ENCODE assay signal across 8 mouse cellular contexts in the genomic region with DNA sequence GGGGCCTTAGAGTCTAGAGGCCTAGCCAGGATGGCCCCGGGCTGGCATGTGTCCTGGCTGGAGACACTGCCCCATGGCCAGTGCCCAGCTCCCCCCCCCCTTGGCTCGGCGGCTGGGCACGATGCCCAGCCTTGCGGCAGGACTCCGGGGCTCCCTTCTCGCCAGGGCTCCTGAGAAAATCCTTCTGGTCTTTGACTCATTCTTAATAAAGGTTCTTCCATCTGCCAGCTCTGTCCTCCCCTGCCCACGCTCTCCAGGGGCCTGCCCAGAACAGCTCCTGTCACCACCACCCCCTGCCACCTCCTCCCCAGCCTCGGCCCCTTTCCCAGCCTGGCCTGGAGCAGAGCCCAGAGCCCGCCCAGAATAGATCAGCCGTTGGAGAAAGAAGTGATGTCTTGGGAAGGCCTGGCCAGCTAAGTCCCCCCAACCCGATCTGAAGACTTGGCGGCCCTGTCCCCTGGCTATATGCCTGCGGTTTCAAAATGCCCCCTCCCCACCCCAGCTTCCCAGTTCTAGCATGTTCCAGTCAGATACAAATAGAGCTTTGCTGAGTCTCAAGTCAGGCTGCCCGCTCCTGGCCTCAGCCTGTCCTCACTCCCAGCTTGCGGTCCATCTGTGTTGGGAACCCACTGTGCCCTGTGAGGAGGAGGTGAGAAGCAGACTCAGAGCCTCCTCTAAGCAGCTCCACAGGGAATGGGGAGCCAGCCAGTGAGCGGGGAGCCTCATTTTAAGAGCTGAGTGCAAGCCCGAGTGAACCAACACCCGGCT.
DNase-seq lines count a peak whose midpoint lies in the region; TF ChIP-seq lines count a peak whose summit lies in the region.

No protein-coding gene starts in this region.

- TF ChIP-seq POLR2A in cerebellum, adult 2 months (IDR thresholded peaks at IDR 0.05; ENCODE audit: borderline replicate concordance, insufficient read depth, low read length) = no peak

- WGBS in cerebellum, adult 2 months = 3% methylated on average over 19 of the region's 19 CpGs
- 74% methylated on average over 19 of the region's 19 CpGs for WGBS in hindbrain, embryonic 10.5 days

- peak overlapping the region; percentile 2 for H3K4me3 ChIP-seq in cerebellum, adult 2 months (replicated peaks; ENCODE audit: insufficient read depth, low read depth, low read length)
- no peak overlapping the region for H3K4me3 ChIP-seq in hindbrain, embryonic 10.5 days

- peak overlapping the region; percentile 66 for H3K27ac ChIP-seq in cerebellum, adult 2 months (ENCODE audit: insufficient read depth, low read length)
- peak overlapping the region; percentile 82 for H3K27ac ChIP-seq in hindbrain, embryonic 10.5 days

- peak; percentile 98 for DNase-seq in MN1 (ENCODE audit: low spot score)
- DNase-seq in cerebellum, adult 2 months = peak; percentile 98 to 99
- peak; percentile 71 to 86 for DNase-seq in frontal cortex, postnatal 25 days (ENCODE audit: low spot score in 2 of 2)
- no peak for DNase-seq in hindbrain, embryonic 10.5 days (ENCODE audit: low spot score)
- DNase-seq in layer of hippocampus, adult 9-11 months = peak; percentile 95
- peak; percentile 83 to 93 for DNase-seq in lung, postnatal 4 days
- peak; percentile 79 for DNase-seq in right cerebral cortex, postnatal 4 days
- no peak for DNase-seq in spleen, postnatal 14 days (ENCODE audit: low spot score in 2 of 2)

- H3K9me3 ChIP-seq in hindbrain, embryonic 10.5 days = no peaks in the 10 kb centered on the region

- no peak for TF ChIP-seq CTCF in cerebellum, adult 2 months (IDR thresholded peaks at IDR 0.05; ENCODE audit: borderline replicate concordance, insufficient read depth, low read depth, low read length)

- H3K27me3 ChIP-seq in cerebellum, adult 2 months (ENCODE audit: control insufficient read depth, insufficient read depth, low read length) = no peaks in the 10 kb centered on the region
- H3K27me3 ChIP-seq in hindbrain, embryonic 10.5 days (ENCODE audit: insufficient read depth, poor library complexity, severe bottlenecking) = peaks cover 46% of the 10 kb centered on the region

- H3K4me1 ChIP-seq in cerebellum, adult 2 months (ENCODE audit: control insufficient read depth, insufficient read depth, low read length) = peaks cover 32% of the 10 kb centered on the region
- peaks cover 75% of the 10 kb centered on the region for H3K4me1 ChIP-seq in hindbrain, embryonic 10.5 days (replicated peaks)

- no peaks in the 10 kb centered on the region for H3K36me3 ChIP-seq in hindbrain, embryonic 10.5 days

Comparison
In these comparisons a context has a peak if more than half of its experiments do, and no peak if none do; other contexts are left out.
1. DNase-seq: peak in MN1 (single experiment), cerebellum, adult 2 months (2 of 2), frontal cortex, postnatal 25 days (2 of 2), layer of hippocampus, adult 9-11 months (single experiment), lung, postnatal 4 days (2 of 2) and right cerebral cortex, postnatal 4 days (single experiment); none in hindbrain, embryonic 10.5 days (single experiment) and spleen, postnatal 14 days (0 of 2).